Mouse (Mus musculus) stomach, postnatal 0 days (tissue): ENCODE measurements at regions not wholly inside any gene's neighbourhood (a gene's known extent, or its start where the extent isn't known, plus 50 kb on each side); places are given as distances from the start of the nearest gene placed in this dataset.

Experiments
- ATAC-seq: fragments of 200-750 bp; cut with Nextera tagmentation; 2 replicates; pipeline ENCODE4 v1.8.0; 2017; ENCODE audit not compliant: low FRiP score, low TSS enrichment
- DNase-seq: peaks from one replicate; pipeline ENCODE4 v3.0.0-alpha.2; 2016; ENCODE audit warnings: low spot score
- H3K27ac ChIP-seq: fragments of 300-500 bp; sonication (generic); replicated peaks from 2 replicates; pipeline ENCODE4 v1.5.1; 2014; ENCODE audit warnings: mild to moderate bottlenecking, control low read depth
- H3K27me3 ChIP-seq: fragments of 300-500 bp; sonication (generic); 2 replicates; pipeline ENCODE4 v1.6.1; 2014; ENCODE audit warnings: low read length; ENCODE audit not compliant: control insufficient read depth, insufficient read depth
- H3K36me3 ChIP-seq: fragments of 300-500 bp; sonication (generic); 2 replicates; pipeline ENCODE4 v1.6.1; 2014; ENCODE audit warnings: low read length, mixed read lengths; ENCODE audit not compliant: control insufficient read depth, insufficient read depth
- H3K4me1 ChIP-seq: fragments of 300-500 bp; sonication (generic); replicated peaks from 2 replicates; pipeline ENCODE4 v1.6.1; 2014; ENCODE audit warnings: antibody characterized with exemption; ENCODE audit not compliant: control insufficient read depth, insufficient read depth
- H3K4me2 ChIP-seq: fragments of 300-500 bp; sonication (generic); replicated peaks from 2 replicates; pipeline ENCODE4 v1.6.1; 2014; ENCODE audit warnings: low read depth, mild to moderate bottlenecking, control low read depth, moderate library complexity
- H3K4me3 ChIP-seq: fragments of 300-500 bp; sonication (generic); 2 replicates; pipeline ENCODE4 v1.5.1; 2014; ENCODE audit warnings: low read depth, low read length, control low read depth
- H3K9ac ChIP-seq: fragments of 300-500 bp; sonication (generic); 2 replicates; pipeline ENCODE4 v1.6.1; 2014; ENCODE audit warnings: mild to moderate bottlenecking, low read length, control low read depth, mixed read lengths
- H3K9me3 ChIP-seq: fragments of 300-500 bp; sonication (generic); 2 replicates; pipeline ENCODE4 v1.6.1; 2016; ENCODE audit warnings: low read length; ENCODE audit not compliant: control insufficient read depth
- CTCF ChIP-seq: IDR thresholded peaks from 2 replicates; pipeline ENCODE4 v1.5.1; 2016; ENCODE audit warnings: antibody characterized with exemption, low read depth, mild to moderate bottlenecking, moderate library complexity
- EP300 ChIP-seq: optimal IDR thresholded peaks from 2 replicates; pipeline ENCODE3; 2016; ENCODE audit warnings: antibody characterized with exemption
- WGBS: fragments of 180-500 bp; shearing (Covaris S2); extraction: QIAGEN DNeasy Blood & Tissue Kit; methylation state at CpG from one replicate; pipeline ENCODE4 v1.1.7; 2014; 5-methylcytosine and 5-hydroxymethylcytosine counted together

- no peaks in the 10 kb centered on the region for H3K9me3 ChIP-seq
These were observed 53.2 kb downstream of the Gm815 start for GRCm38 (mm10) chr19:26938911-26939310.

GRCm38 (mm10) chr19:26944006-26944405 is 58.3 kb downstream of the Gm815 start:
- H3K9ac ChIP-seq = no peak overlapping the region
- TF ChIP-seq CTCF (no peak), EP300 (no peak)
- no peak overlapping the region for H3K4me2 ChIP-seq
- ATAC-seq = no peak
- no peak overlapping the region for H3K27ac ChIP-seq
- H3K4me1 ChIP-seq = no peaks in the 10 kb centered on the region
- WGBS = 92% methylated on average over 2 of the region's 2 CpGs
- no peak overlapping the region for H3K4me3 ChIP-seq
- H3K27me3 ChIP-seq = no peaks in the 10 kb centered on the region
- no peak for DNase-seq
- no peaks in the 10 kb centered on the region for H3K36me3 ChIP-seq
- H3K9me3 ChIP-seq = no peaks in the 10 kb centered on the region

More at GRCm38 (mm10) chr19:26938911-26939310, 53.2 kb downstream of the Gm815 start:
- no peak overlapping the region for H3K9ac ChIP-seq
- ATAC-seq (no peak), DNase-seq (peak; percentile 16)
- TF ChIP-seq EP300 (no peak), CTCF (no peak)
- H3K27ac ChIP-seq = no peak overlapping the region
- no peaks in the 10 kb centered on the region for H3K4me1 ChIP-seq
- no peak overlapping the region for H3K4me3 ChIP-seq
- H3K4me2 ChIP-seq = no peak overlapping the region
- H3K36me3 ChIP-seq = no peaks in the 10 kb centered on the region
- H3K27me3 ChIP-seq = no peaks in the 10 kb centered on the region
- WGBS = 61% methylated on average over 8 of the region's 8 CpGs

GRCm38 (mm10) chr19:26946562-26946961 is 60.9 kb downstream of the Gm815 start:
- Histone ChIP-seq H3K9ac (no peak overlapping the region), H3K9me3 (no peaks in the 10 kb centered on the region), H3K27me3 (no peaks in the 10 kb centered on the region), H3K36me3 (no peaks in the 10 kb centered on the region), H3K4me1 (no peaks in the 10 kb centered on the region), H3K4me3 (no peak overlapping the region), H3K4me2 (no peak overlapping the region), H3K27ac (no peak overlapping the region)
- ATAC-seq (no peak), DNase-seq (no peak)
- TF ChIP-seq EP300 (no peak), CTCF (no peak)
- WGBS = 36% methylated on average over 3 of the region's 3 CpGs

- Histone ChIP-seq H3K4me3 (no peak overlapping the region), H3K27me3 (no peaks in the 10 kb centered on the region), H3K27ac (no peak overlapping the region), H3K9ac (no peak overlapping the region), H3K9me3 (no peaks in the 10 kb centered on the region), H3K4me2 (no peak overlapping the region), H3K36me3 (no peaks in the 10 kb centered on the region), H3K4me1 (no peaks in the 10 kb centered on the region)
- no peak for TF ChIP-seq EP300
- TF ChIP-seq CTCF = no peak
- DNase-seq (no peak), ATAC-seq (no peak)
- WGBS = 99% methylated on average over 2 of the region's 2 CpGs
These were observed 62.8 kb downstream of the Gm815 start for GRCm38 (mm10) chr19:26948479-26948878.

- Histone ChIP-seq H3K4me1 (no peaks in the 10 kb centered on the region), H3K36me3 (no peaks in the 10 kb centered on the region), H3K4me2 (no peak overlapping the region), H3K4me3 (no peak overlapping the region), H3K9ac (no peak overlapping the region), H3K27ac (no peak overlapping the region), H3K27me3 (no peaks in the 10 kb centered on the region), H3K9me3 (no peaks in the 10 kb centered on the region)
- no peak for TF ChIP-seq CTCF
- no peak for TF ChIP-seq EP300
- no peak for DNase-seq
- WGBS = 94% methylated on average over 4 of the region's 4 CpGs
- no peak for ATAC-seq
These were observed 63.5 kb downstream of the Gm815 start for GRCm38 (mm10) chr19:26949153-26949552.

GRCm38 (mm10) chr19:26953348-26953747 is 67.7 kb downstream of the Gm815 start:
- H3K36me3 ChIP-seq = no peaks in the 10 kb centered on the region
- no peak for DNase-seq
- no peak for ATAC-seq

More at GRCm38 (mm10) chr19:26953348-26953747, 67.7 kb downstream of the Gm815 start:
- TF ChIP-seq CTCF (no peak; the same call in 1 of the 2 replicates), EP300 (no peak)
- Histone ChIP-seq H3K4me2 (no peak overlapping the region), H3K27me3 (no peaks in the 10 kb centered on the region), H3K4me3 (no peak overlapping the region), H3K4me1 (no peaks in the 10 kb centered on the region), H3K9ac (no peak overlapping the region), H3K9me3 (no peaks in the 10 kb centered on the region), H3K27ac (no peak overlapping the region)
- WGBS = 81% methylated on average over 8 of the region's 8 CpGs
